ENCODE assay signal across 18 mouse cellular contexts in the genomic region with DNA sequence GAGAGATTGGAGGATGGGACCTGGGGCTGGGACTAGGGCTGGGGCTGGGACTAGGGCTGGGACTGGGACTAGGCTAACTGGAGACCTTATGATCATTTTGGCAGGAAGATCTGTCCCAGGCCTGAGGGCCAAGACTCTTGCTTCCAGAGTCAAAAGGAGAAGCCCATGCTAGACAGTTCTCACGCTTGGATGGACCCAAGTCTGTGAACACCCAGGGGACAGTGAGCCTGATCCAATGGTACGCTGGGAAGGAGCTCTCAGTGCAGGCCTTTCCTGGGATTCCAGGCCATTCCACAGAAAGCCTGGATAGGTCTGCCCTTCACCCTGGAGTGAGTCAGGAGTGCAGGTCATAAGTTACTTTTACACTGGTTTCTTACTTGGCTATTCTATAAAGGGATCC. TPM values are rescaled to one million over a fixed set of nuclear protein-coding genes. Genes with fewer than 3 reads are reported as not detected.
"Had no signal": no experiment of that assay in that cellular context is flagged by ENCODE, and none has a peak within 500 bp of the region (broad histone marks: within the 10 kb centered on the region; RNA-seq: fewer than 3 reads in every experiment).

No protein-coding gene starts in this region.

- H3K27me3 ChIP-seq: limb, embryonic 15.5 days; liver, embryonic 12.5 days; neural tube, embryonic 13.5 days had no signal

- H3K9me3 ChIP-seq: limb, embryonic 15.5 days; liver, embryonic 12.5 days; midbrain, embryonic 10.5 days; neural tube, embryonic 13.5 days had no signal

- H3K4me1 ChIP-seq: limb, embryonic 15.5 days; neural tube, embryonic 13.5 days had no signal

- H3K4me3 ChIP-seq: limb, embryonic 15.5 days; liver, embryonic 12.5 days; midbrain, embryonic 10.5 days; neural tube, embryonic 13.5 days had no signal

- H3K27ac ChIP-seq: limb, embryonic 15.5 days; liver, embryonic 12.5 days; midbrain, embryonic 10.5 days; neural tube, embryonic 13.5 days had no signal

- H3K9ac ChIP-seq: limb, embryonic 15.5 days; liver, embryonic 12.5 days; lung, embryonic 14.5 days; neural tube, embryonic 13.5 days had no signal

- DNase-seq: kidney, postnatal 25 days; layer of hippocampus, adult 9-11 months; layer of hippocampus, postnatal 36 days; lung, embryonic 14.5 days; lung, postnatal 10 days; retina, postnatal 1 day; right cerebral cortex, postnatal 4 days; spleen, adult 18-20 months; thymus, adult 18-20 months; thymus, postnatal 14 days had no signal

- H3K4me2 ChIP-seq: limb, embryonic 15.5 days; liver, embryonic 12.5 days; lung, embryonic 14.5 days; neural tube, embryonic 13.5 days had no signal

- ATAC-seq: liver, embryonic 12.5 days; midbrain, embryonic 16.5 days had no signal

RNA-seq across cellular contexts. Expression of a gene that starts 23.0 kb away (rescaled TPM):
- total RNA-seq: megakaryocyte, adult 5-6 weeks had no signal
- polyA plus RNA-seq: limb, embryonic 11.5 days; limb, embryonic 15.5 days; lung, embryonic 14.5 days; midbrain, embryonic 16.5 days; neural tube, embryonic 13.5 days; stomach, embryonic 14.5 days had no signal

RNA-seq across cellular contexts. Expression of a gene that starts 39.3 kb away (rescaled TPM):
- total RNA-seq: layer of hippocampus, postnatal 36 days; megakaryocyte, adult 5-6 weeks had no signal
